Mouse (Mus musculus): ENCODE measurements around the gene Pecam1. TPM values are rescaled to one million over a fixed set of nuclear protein-coding genes. Genes with fewer than 3 reads are reported as not detected.
"Not testable (repeated sequence)": the region's sequence is repeated elsewhere in the genome, so short reads cannot be mapped to it uniquely, and the experiment has no call there.

The Pecam1 gene
- 10 to 100 TPM; 92.5 to 98.5 TPM for total RNA-seq (2021)
- long read RNA-seq, experiment 1, transcript Pecam1-202 (15 exons, 3,283 nt): minor isoform, 11 of 48 reads
- long read RNA-seq, experiment 1, transcript Pecam1-204 (16 exons, 3,441 nt): minor isoform, 8 of 48 reads
- long read RNA-seq, experiment 1, transcript Pecam1-203 (14 exons, 3,233 nt): major isoform, 16 of 48 reads
- long read RNA-seq, experiment 1, partial matches to known transcripts: 8 of 48 reads
- long read RNA-seq, experiment 1, other reads (novel, unspliced or antisense): 4 of 48 reads
- long read RNA-seq, experiment 2, transcript Pecam1-202 (15 exons, 3,283 nt): minor isoform, 11 of 61 reads
- long read RNA-seq, experiment 2, transcript Pecam1-204 (16 exons, 3,441 nt): minor isoform, 11 of 61 reads
- long read RNA-seq, experiment 2, transcript Pecam1-203 (14 exons, 3,233 nt): major isoform, 20 of 61 reads
- long read RNA-seq, experiment 2, partial matches to known transcripts: 7 of 61 reads
- long read RNA-seq, experiment 2, other reads (novel, unspliced or antisense): 12 of 61 reads

- intact Hi-C loops (cut with DNase I; ENCODE audit: low total_unique reads): loop anchor here (10.0 kb wide), 1 partner anchor 245 kb away; no protein-coding TSS in a partner anchor
- no peak for DNase-seq
These were observed at the start of gene Pecam1 for GRCm38 (mm10) chr11:106750121-106750751. TSS of gene Pecam1 (minus strand) at chr11:106750628.

DNA sequence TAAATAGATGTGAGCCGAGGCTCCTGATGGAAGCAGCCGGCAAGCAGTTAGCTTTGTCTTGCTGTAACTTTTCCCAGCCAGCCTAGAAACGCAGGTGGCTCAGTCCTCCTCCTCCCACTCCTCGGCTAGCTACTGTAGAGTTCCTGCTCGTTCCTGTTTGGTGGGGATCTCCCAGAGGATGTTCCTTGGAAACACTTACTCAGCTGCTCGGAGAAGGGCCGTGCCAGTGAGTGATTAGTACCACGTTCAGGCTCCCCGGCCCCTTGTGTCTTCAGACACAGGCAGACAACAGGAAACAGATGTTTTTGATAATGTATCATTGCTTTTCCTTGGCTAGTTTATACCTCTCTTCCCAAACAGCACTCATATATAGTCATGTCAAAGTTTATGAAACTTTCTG, 45.3 kb upstream of the Pecam1 start:
- peak; percentile 27 for DNase-seq
- intact Hi-C loops (cut with DNase I; ENCODE audit: low total_unique reads): no loop called here

DNA sequence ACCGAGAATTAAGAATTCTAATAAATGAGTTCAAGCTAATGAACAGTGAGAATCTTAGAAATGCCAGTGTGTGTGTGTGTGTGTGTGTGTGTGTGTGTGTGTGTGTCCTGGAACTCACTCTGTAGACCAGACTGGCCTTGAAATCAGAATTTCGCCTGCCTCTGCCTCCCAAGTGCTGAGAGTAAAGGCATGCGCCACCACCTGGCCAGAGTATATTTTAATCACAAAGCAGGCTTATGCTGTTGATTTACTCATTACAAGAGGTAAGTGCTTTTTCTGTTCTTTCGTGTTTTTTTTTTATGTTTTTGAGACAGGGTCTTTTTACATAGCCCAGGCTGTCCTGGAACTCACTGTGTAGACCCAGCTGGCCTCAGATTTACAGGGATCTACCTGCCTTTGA, 43.4 kb upstream of the Pecam1 start:
- no peak for DNase-seq
- intact Hi-C loops (cut with DNase I; ENCODE audit: low total_unique reads): no loop called here

- intact Hi-C loops (cut with DNase I; ENCODE audit: low total_unique reads): no loop called here
These were observed 39.2 kb upstream of the Pecam1 start for GRCm38 (mm10) chr11:106789649-106790048.

DNA sequence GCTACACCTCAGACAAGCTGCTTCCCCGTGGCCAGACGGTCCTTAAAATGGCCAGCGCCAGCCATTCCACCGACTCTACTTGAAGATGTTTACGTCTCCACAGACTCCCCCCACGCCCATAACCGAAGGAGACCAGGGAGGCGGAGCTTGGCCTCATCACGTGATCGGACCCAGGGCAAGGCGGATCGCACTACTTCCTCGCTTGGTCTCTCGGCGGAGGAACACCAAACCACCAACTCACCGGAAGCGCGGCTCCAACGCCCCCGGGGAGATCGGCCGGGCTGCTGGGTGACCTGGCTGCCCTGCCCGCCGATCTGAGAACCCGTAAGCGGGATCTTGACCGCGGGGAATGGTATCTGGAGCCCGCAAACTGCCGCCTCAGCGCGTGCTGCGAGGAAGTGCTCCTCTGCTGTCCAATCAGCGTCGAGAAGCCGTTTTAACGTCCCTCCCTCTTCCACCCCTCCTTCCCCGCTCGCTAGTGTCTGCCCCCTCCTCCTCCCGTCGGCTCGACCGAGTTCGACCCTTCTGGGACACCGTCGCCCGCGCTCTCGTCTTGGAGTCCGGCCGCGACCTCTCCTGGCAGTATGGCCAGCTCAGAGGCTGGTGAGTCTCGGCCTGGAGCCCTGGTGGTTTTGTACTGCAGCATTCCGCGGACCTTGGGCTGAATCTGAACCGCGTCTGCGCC, 38.5 kb upstream of the Pecam1 start, which contains the start of the genes Ddx5 and Cep95:
Gene Ddx5, minus strand, starts transcription at position 411 of the 685 bp plus-strand sequence.
Gene Cep95, plus strand, starts transcription at position 478 of the 685 bp plus-strand sequence.
- DNase-seq: peak; percentile 97
- intact Hi-C loops (cut with DNase I; ENCODE audit: low total_unique reads): no loop called here

More at GRCm38 (mm10) chr11:106789649-106790048, 39.2 kb upstream of the Pecam1 start:
- no peak for DNase-seq

GRCm38 (mm10) chr11:106788026-106788774, 37.8 kb upstream of the Pecam1 start:
- peak; percentile 99 for DNase-seq
- intact Hi-C loops (cut with DNase I; ENCODE audit: low total_unique reads): no loop called here

- intact Hi-C loops (cut with DNase I; ENCODE audit: low total_unique reads): no loop called here
- DNase-seq: peak; percentile 94
These were observed 37.0 kb upstream of the Pecam1 start for GRCm38 (mm10) chr11:106787131-106788025.

DNA sequence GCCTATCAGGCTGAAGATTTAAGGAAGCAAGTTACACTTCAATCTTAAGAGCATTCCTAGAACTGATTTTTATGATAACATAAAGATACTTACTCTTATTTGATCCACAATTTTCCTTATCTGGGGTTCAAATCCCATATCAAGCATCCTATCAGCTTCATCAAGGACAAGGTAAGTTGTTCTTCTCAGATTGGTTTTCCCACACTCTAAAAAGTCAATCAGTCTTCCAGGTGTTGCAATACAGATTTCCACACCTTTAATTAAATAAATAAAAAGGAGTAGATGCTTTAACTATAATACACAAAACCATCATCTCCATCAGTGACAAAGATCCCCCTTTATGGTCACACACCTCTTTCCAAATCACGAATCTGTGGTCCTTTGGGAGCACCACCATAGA, 34.6 kb upstream of the Pecam1 start:
- intact Hi-C loops (cut with DNase I; ENCODE audit: low total_unique reads): no loop called here
- DNase-seq: no peak

DNA sequence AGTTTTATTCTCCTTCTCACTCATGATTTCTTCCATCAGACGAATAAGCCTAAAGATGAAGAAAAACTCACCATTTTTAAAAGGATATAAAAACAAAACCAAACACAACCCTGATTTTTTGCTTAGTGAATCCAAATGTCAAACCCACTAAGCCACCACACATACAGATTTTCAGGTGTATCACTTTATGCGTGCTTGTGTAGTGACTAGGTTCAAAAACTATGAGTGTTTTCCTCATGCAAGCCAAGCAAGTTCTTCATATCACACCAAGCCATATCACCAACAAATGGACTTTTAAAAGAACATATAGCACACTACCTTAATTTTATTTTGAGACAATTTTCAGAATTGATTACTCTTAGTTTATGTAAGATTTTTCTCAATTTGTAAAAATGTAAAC, 34.0 kb upstream of the Pecam1 start:
- intact Hi-C loops (cut with DNase I; ENCODE audit: low total_unique reads): no loop called here

GRCm38 (mm10) chr11:106782841-106783764, 32.7 kb upstream of the Pecam1 start:
- intact Hi-C loops (cut with DNase I; ENCODE audit: low total_unique reads): no loop called here

More for the DNA sequence above, 34.0 kb upstream of the Pecam1 start:
- DNase-seq: no peak

DNA sequence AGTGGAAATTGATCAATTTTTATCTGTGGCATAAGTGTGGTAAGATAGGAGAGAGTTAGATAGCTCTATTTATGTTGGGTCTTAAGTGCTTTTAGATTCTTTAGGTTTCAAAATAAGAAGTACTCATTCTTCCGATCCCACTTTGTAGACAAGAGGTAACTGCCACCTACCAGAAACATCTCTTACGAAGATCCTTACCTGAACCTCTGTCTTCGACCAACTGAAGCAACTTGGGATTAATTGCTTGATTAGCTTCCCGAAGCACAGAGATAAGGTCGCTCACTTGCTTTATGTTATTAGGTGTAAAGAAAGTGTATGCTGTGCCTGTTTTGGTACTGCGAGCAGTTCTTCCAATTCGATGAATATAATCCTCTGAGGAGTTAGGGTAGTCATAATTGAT, 31.8 kb upstream of the Pecam1 start:
- intact Hi-C loops (cut with DNase I; ENCODE audit: low total_unique reads); DNase-seq: not testable (repeated sequence)

More at GRCm38 (mm10) chr11:106782841-106783764, 32.7 kb upstream of the Pecam1 start:
- DNase-seq: no peak

- DNase-seq: no peak
- intact Hi-C loops (cut with DNase I; ENCODE audit: low total_unique reads): no loop called here
These were observed 30.3 kb upstream of the Pecam1 start for GRCm38 (mm10) chr11:106780590-106781220.

GRCm38 (mm10) chr11:106780089-106780425, 29.6 kb upstream of the Pecam1 start:
- intact Hi-C loops (cut with DNase I; ENCODE audit: low total_unique reads): no loop called here

DNA sequence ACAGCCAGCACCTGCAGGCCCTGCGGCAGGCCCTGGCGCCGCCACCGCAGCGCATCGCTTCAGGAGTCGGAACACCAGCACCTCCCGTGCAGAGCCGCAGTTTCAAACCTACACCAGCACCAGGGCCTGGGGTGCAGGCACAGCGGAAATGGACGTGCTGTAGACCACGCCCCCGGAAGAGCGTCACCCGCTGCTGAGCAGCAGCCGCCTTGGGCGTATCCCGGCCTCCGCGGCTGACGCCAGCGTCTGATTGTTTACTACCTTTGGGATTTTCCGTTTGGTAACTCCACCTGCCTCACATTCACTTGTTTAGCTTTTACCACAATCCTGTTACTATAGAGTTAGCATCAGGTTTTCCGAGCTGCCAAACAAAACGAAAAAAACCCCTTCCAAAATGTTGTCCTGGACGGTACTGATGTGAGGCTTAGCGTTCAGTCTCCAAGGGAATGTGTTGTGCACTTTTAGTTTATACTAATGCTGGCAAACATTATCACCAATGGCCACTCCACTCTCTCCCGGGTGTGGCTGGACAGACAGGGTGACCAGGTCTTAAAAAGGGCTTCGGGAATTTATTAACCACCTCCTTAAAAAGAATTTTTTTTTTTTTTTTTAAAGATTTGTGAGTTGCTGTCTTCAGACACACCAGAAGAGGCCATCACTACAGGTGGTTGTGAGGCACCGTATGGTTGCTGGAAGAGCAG, 29.1 kb upstream of the Pecam1 start, which contains the start of gene Polg2:
Gene Polg2, minus strand, starts transcription at position 150 of the 701 bp plus-strand sequence.
- DNase-seq: peak; percentile 91
- intact Hi-C loops (cut with DNase I; ENCODE audit: low total_unique reads): no loop called here

More at GRCm38 (mm10) chr11:106780089-106780425, 29.6 kb upstream of the Pecam1 start:
- no peak for DNase-seq

DNA sequence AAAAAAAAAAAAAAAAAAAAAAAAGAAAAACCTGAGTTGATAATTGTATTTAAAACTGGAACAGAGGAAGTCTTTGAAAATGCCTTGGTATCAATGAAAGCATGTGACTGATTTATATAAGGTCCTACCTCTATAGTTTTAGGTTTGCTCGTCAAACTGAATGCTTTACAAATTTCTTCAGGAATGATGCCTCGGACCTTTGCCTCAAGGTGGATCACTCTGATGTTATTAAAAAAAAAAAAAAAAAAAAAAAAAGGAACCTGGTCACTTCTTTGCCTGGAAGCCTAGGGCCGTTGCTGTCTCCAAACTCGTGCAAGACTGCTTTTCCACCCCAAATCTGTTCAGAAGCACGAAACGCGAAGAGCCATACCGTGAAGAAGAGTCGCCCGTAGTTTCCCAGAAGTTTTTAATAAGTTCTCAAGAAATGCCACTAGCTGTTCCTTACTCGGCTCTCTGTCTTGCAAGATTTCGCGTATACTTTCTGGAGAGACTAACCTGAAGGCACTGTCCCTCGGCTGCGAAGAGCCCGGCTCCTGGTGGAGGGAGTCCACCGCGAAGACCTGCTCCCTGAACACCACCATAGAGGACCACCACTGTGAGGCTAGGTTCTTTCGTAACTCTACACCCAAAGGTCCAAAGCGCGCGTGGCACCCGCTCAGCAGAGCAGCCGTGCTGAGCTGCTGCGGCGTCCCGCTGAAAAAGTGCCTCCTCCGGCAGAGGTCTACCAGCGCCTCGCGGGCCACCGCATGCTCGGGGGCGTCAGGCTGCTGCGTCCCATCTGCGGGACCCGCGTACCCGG, 28.4 kb upstream of the Pecam1 start:
- DNase-seq: no peak
- intact Hi-C loops (cut with DNase I; ENCODE audit: low total_unique reads): no loop called here
